Mouse (Mus musculus) forebrain, embryonic 16.5 days (tissue): Measurements from ENCODE around the gene Gpc6. TPM values are rescaled to one million over a fixed set of nuclear protein-coding genes. Genes with fewer than 3 reads are reported as not detected.

Experiments used
- ATAC-seq: fragments of 200-750 bp; cut with Nextera tagmentation; 2 replicates; pipeline ENCODE4 v1.8.0; 2017; ENCODE audit warnings: mild to moderate bottlenecking, moderate library complexity
- H3K27ac ChIP-seq: fragments of 300-500 bp; sonication (generic); 2 replicates; pipeline ENCODE4 v1.5.1; 2014; ENCODE audit warnings: low read length, control low read depth
- H3K27me3 ChIP-seq: fragments of 300-500 bp; sonication (generic); replicated peaks from 2 replicates; pipeline ENCODE4 v1.6.1; 2014; ENCODE audit warnings: low read length; ENCODE audit not compliant: control insufficient read depth, insufficient read depth
- H3K36me3 ChIP-seq: fragments of 300-500 bp; sonication (generic); 2 replicates; pipeline ENCODE4 v1.6.1; 2014; ENCODE audit not compliant: control insufficient read depth, insufficient read depth
- H3K4me1 ChIP-seq: fragments of 300-500 bp; sonication (generic); replicated peaks from 2 replicates; pipeline ENCODE4 v1.6.1; 2014; ENCODE audit warnings: low read length; ENCODE audit not compliant: control insufficient read depth, insufficient read depth
- H3K4me2 ChIP-seq: fragments of 300-500 bp; sonication (generic); 2 replicates; pipeline ENCODE4 v1.6.1; 2014; ENCODE audit warnings: mild to moderate bottlenecking, low read length, control low read depth
- H3K4me3 ChIP-seq: fragments of 300-500 bp; sonication (generic); replicated peaks from 2 replicates; pipeline ENCODE4 v1.5.1; 2014; ENCODE audit warnings: mild to moderate bottlenecking, low read length, control low read depth
- H3K9ac ChIP-seq: fragments of 300-500 bp; sonication (generic); replicated peaks from 2 replicates; pipeline ENCODE4 v1.6.1; 2014; ENCODE audit warnings: low read depth, low read length, control low read depth
- H3K9me3 ChIP-seq: fragments of 300-500 bp; sonication (generic); 2 replicates; pipeline ENCODE4 v1.6.1; 2016; ENCODE audit warnings: low read length; ENCODE audit not compliant: control insufficient read depth
- WGBS: fragments of 180-500 bp; shearing (Covaris S2); extraction: QIAGEN DNeasy Blood & Tissue Kit; methylation state at CpG from one replicate; pipeline ENCODE4 v1.1.7; 2014; 5-methylcytosine and 5-hydroxymethylcytosine counted together
- microRNA-seq: library from miRNA; unstranded; fragments of <30 nt; microRNA quantifications from one replicate; pipeline ENCODE4, GENCODE M21; 2017
- polyA plus RNA-seq: library from polyadenylated mRNA; unstranded; fragments of >200 nt; fragmentation: Nextera tagmentation; extraction: Ambion mirVana; gene quantifications from 2 replicates; pipeline ENCODE4 v1.2.1, GENCODE M21; 2015

Gpc6 gene
- polyA plus RNA-seq, 1 experiment from 2014 or later: 18.2 TPM

GRCm38 (mm10) chr14:118005697-118006096 lies 1080.6 kb downstream of the Gpc6 start:
- H3K9me3 ChIP-seq: no peaks in the 10 kb centered on the region
- H3K36me3 ChIP-seq: no peaks in the 10 kb centered on the region
- H3K27me3 ChIP-seq: 0 out of 2 replicates have a peak, but pooled peaks cover 3% of the 10 kb centered on the region
- H3K27ac ChIP-seq: no peak overlapping the region
- no peak overlapping the region for H3K4me2 ChIP-seq
- peaks cover 14% of the 10 kb centered on the region for H3K4me1 ChIP-seq
- no peak overlapping the region for H3K4me3 ChIP-seq
- ATAC-seq: peak; percentile 43
- 16% methylated on average over 5 of the region's 5 CpGs for WGBS
- H3K9ac ChIP-seq: no peak overlapping the region

GRCm38 (mm10) chr14:118009541-118009940 lies 1084.4 kb downstream of the Gpc6 start:
- Histone ChIP-seq H3K27ac (no peak overlapping the region), H3K36me3 (no peaks in the 10 kb centered on the region), H3K27me3 (no peaks in the 10 kb centered on the region), H3K9me3 (no peaks in the 10 kb centered on the region), H3K9ac (no peak overlapping the region), H3K4me1 (no peaks in the 10 kb centered on the region), H3K4me2 (no peak overlapping the region), H3K4me3 (no peak overlapping the region)
- 72% methylated on average over 9 of the region's 9 CpGs for WGBS
- ATAC-seq: no peak

- no peaks in the 10 kb centered on the region for H3K4me1 ChIP-seq
- H3K36me3 ChIP-seq: no peaks in the 10 kb centered on the region
- no peaks in the 10 kb centered on the region for H3K9me3 ChIP-seq
- no peaks in the 10 kb centered on the region for H3K27me3 ChIP-seq
- H3K4me3 ChIP-seq: no peak overlapping the region
- WGBS: 57% methylated on average over 8 of the region's 8 CpGs
- no peak overlapping the region for H3K4me2 ChIP-seq
- H3K9ac ChIP-seq: no peak overlapping the region
- ATAC-seq: no peak
- H3K27ac ChIP-seq: no peak overlapping the region
Observed at GRCm38 (mm10) chr14:118013237-118013636, 1088.1 kb downstream of the Gpc6 start.

GRCm38 (mm10) chr14:118019314-118019713 lies 1094.2 kb downstream of the Gpc6 start:
- H3K9me3 ChIP-seq: no peaks in the 10 kb centered on the region
- ATAC-seq: no peak
- WGBS: 82% methylated on average over 5 of the region's 5 CpGs
- H3K4me1 ChIP-seq: 0 out of 2 replicates have a peak, but pooled peaks cover 3% of the 10 kb centered on the region
- no peaks in the 10 kb centered on the region for H3K27me3 ChIP-seq
- H3K4me2 ChIP-seq: no peak overlapping the region
- no peak overlapping the region for H3K9ac ChIP-seq
- H3K36me3 ChIP-seq: no peaks in the 10 kb centered on the region
- no peak overlapping the region for H3K27ac ChIP-seq
- no peak overlapping the region for H3K4me3 ChIP-seq

GRCm38 (mm10) chr14:118021867-118022543 lies 1096.9 kb downstream of the Gpc6 start:
- no peaks in the 10 kb centered on the region for H3K27me3 ChIP-seq
- H3K4me2 ChIP-seq: no peak overlapping the region
- no peaks in the 10 kb centered on the region for H3K36me3 ChIP-seq
- peak; percentile 79 for ATAC-seq
- H3K9ac ChIP-seq: no peak overlapping the region
- H3K9me3 ChIP-seq: no peaks in the 10 kb centered on the region
- H3K4me1 ChIP-seq: 0 out of 2 replicates have a peak, but pooled peaks cover 3% of the 10 kb centered on the region
- no peak overlapping the region for H3K27ac ChIP-seq
- WGBS: 39% methylated on average over 10 of the region's 10 CpGs
- no peak overlapping the region for H3K4me3 ChIP-seq

Small RNA genes lying within 50 kb of the gene (microRNA-seq; reads per million reads assigned to microRNA genes)
- not detected for gene Mir6239
